Mouse (Mus musculus) heart, postnatal 10 days (tissue): ENCODE measurements around the gene S1pr4. TPM values are rescaled to one million over a fixed set of nuclear protein-coding genes. Genes with fewer than 3 reads are reported as not detected.

Experiments used
- DNase-seq, 2 experiments: peaks; one replicate each; pipeline ENCODE4 v3.0.0; 2021
- intact Hi-C: fragments of 180-260 bp; cut with DNase I; formaldehyde crosslinking; loops from one replicate; pipeline ENCODE4 v1.15.1; 2025
- total RNA-seq, 2 experiments: library from RNA; stranded (reverse); gene quantifications; 2 replicates each; pipeline ENCODE4 v1.2.3; 2021

Gene S1pr4
- total RNA-seq, 2 experiments from 2014 or later: 0.86 to 0.87 TPM

- no peak for DNase-seq
- intact Hi-C loops: no loop called here
These were observed 23.2 kb upstream of the S1pr4 start for GRCm38 (mm10) chr10:81523142-81523541.

- intact Hi-C loops: loop anchor here (2.0 kb wide), 1 partner anchor 31 kb away; no protein-coding TSS in a partner anchor
- no peak for DNase-seq
These were observed 20.0 kb upstream of the S1pr4 start for GRCm38 (mm10) chr10:81519978-81520365.

DNA sequence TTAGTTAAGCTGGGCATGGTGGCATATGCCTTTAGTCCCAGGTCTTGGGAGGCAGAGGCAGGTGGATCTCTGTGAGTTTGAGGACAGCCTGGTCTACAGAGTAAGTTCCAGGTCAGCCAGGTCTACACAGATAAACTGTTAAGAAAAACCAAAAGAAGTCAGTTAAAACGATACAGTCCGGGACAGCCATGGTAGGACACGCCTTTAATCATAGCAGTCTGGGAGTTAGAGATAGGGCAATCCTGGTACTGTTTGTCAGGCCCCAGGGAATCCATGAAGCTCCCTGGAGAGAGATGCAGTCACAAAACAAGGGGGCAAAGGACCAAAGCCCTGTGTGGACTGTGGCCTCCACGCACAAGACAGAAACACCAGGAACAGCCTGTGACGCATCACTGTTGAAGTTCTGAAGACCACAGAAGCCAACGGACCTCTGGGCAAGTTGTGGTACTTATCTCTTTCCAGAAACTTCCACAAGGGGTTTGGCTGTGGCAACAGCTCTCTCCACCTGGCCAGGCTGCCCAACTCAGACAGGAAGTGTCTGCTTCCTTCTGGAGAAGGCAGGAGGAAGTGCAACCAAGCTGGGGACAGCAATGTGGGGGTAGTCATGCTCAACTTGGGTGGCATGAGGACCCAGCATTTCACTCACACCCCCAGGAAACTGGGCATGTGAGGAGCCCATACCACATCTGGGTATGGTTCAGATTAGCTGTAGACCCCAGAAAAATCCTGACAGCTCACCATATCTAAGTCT is 19.5 kb upstream of the S1pr4 start:
- DNase-seq: no peak
- intact Hi-C loops: loop anchor here (2.0 kb wide), 1 partner anchor 31 kb away; no protein-coding TSS in a partner anchor

DNA sequence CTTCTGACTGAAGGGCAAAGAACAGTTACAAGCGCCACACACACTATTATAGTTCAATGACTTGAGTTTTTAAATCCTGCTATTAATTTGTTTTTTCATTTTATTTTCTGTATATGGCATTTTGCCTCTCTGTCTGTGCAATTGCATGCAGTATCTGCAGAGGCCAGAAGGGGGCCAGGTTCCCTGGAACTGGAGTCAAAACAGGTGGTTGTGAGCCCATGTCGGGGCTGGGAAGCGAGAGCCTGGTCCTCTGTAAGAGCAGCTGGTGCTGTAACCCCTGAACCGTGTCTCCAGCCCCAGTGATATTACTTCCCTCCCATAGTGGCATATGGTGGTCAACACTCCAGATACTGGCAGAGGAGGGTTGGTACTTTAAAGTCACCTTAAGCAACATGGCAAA is 18.6 kb upstream of the S1pr4 start:
- intact Hi-C loops: loop anchor here (2.0 kb wide), 1 partner anchor 32 kb away; no protein-coding TSS in a partner anchor
- DNase-seq: peak; percentile 66 to 84

DNA sequence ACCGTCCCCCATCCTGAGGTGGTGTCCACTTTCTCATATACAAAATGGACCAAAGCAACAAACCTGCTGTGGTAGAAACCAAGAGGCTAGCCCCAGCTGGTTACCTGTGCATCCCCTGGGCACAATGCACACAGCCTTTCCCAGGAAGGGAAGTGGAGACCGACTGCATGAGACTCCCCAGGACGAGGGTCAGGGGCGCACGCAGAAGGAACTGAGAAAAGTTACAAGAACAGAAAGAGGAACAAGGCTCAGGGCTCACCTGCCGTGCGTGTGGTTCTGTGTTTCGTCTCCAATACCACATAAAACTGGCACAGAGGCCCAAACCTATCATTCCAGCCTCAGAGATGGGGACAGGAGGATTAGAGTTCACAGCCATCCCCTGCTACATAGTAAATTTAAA is 17.3 kb upstream of the S1pr4 start:
- intact Hi-C loops: no loop called here
- DNase-seq: no peak

GRCm38 (mm10) chr10:81513798-81514197 is 13.9 kb upstream of the S1pr4 start:
- intact Hi-C loops: no loop called here
- no peak for DNase-seq

DNA sequence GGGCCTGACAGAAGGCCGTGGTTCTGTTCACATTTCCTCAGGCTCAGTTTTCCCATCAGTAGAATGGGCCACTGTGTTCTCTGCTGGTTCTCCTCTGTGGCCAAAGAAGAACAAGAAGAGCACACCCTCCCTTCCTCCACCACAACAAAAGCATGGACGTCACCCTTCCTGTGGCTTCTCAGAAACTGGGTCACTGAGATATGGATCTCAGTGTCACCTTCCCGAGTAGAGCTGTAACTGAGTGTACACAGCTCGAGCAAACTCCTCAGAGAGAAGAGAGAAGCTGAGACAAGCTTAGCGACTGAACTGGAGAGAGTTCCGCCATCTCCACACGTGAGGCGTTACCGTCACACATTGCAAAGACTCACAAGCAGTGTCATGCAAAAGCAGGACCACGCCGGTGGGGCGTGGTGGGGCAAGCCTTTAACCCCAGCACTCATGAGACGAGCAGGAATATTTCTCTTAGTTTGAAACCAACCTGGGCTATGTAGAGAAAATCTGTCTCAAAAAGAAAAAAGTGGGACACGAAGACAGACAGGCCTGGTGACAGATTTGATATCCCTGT is 10.4 kb upstream of the S1pr4 start:
- intact Hi-C loops: no loop called here
- no peak for DNase-seq

- no peak for DNase-seq
- intact Hi-C loops: no loop called here
These were observed 8.0 kb upstream of the S1pr4 start for GRCm38 (mm10) chr10:81507691-81508489.

GRCm38 (mm10) chr10:81507095-81507494 is 7.2 kb upstream of the S1pr4 start:
- no peak for DNase-seq
- intact Hi-C loops: no loop called here

GRCm38 (mm10) chr10:81505016-81505664 is 5.2 kb upstream of the S1pr4 start:
- intact Hi-C loops: no loop called here
- DNase-seq: no peak

DNA sequence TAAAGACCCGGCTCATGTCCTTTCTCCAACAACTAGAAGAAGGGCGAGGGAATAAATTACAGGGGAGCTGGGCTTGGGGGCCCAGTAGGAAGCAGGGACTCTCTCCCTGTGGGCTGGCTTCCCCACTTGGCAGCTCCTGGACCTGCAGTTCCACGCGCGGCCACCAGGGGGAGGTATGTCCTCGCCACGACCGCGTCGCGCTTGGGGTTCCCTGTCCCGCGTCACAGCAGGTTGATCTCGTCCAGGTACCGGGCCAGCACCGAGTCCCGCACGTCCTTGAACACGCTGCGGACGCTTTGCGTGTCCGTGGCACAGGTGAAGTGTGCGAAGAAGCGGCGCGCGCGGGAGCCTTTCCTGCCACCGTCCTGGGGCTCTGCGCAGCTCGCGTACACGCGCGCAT is 2.7 kb upstream of the S1pr4 start:
- intact Hi-C loops: loop anchor here (1.0 to 2.0 kb wide), 4 partner anchors 24 to 668 kb away; no protein-coding TSS in a partner anchor

DNA sequence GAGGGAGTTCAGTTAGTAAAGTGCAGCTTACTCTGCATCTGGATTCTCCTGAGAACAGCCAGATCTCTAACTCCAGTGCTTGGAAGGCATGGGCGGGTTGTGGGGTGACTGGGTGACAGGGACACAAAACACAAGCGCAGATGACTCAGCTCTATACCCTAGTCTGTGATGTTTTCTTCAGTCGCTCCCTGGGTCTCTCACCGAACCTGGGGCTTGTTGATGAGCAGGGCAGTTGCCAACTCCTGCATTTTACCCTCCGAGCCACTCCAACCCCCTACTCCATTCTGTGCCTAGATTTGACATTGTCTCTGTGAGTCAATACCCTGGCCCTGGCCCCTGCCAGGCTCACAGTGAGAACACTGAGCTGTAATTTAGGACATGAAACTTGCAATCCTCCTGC is 1.9 kb upstream of the S1pr4 start:
- intact Hi-C loops: loop anchor here (1.0 to 2.0 kb wide), 4 partner anchors 25 to 669 kb away; no protein-coding TSS in a partner anchor

More for the DNA sequence above, 2.7 kb upstream of the S1pr4 start:
- DNase-seq: peak; percentile 89 to 95

DNA sequence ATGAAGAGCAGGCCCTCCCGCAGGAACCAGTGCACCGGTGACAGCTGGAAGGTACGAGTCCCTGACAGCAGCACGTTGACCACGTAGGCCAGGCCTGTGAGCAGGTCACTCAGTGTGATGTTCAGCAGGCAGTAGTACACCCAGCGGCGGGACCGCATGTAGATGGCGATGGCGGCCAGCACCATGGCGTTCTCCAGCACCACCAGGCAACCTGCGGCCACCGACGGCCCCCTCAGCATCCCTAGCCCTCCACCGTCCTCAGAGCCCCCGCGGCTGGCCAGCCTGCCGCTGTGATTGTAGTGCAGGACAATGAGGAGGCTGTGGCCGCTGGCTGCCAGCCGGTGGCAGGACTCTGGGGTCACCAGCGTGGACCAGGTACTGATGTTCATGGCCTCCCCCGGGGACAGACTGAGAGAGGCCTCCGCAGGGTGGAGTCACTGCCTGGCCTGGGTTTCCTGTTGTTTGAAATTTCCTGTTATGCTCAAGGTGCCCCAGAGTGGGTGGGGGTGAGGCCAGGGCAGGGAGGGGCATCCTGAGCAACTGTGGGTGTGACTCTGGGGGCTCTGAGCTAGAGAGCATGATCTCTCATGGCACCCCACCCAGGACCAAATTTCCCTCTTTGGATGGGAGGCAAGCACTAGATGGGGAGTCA is 556 bp downstream of the S1pr4 start:
- intact Hi-C loops: no loop called here
- peak in 1 of 2 experiments; percentile 31 for DNase-seq

More for the DNA sequence above, 1.9 kb upstream of the S1pr4 start:
- DNase-seq: no peak

DNA sequence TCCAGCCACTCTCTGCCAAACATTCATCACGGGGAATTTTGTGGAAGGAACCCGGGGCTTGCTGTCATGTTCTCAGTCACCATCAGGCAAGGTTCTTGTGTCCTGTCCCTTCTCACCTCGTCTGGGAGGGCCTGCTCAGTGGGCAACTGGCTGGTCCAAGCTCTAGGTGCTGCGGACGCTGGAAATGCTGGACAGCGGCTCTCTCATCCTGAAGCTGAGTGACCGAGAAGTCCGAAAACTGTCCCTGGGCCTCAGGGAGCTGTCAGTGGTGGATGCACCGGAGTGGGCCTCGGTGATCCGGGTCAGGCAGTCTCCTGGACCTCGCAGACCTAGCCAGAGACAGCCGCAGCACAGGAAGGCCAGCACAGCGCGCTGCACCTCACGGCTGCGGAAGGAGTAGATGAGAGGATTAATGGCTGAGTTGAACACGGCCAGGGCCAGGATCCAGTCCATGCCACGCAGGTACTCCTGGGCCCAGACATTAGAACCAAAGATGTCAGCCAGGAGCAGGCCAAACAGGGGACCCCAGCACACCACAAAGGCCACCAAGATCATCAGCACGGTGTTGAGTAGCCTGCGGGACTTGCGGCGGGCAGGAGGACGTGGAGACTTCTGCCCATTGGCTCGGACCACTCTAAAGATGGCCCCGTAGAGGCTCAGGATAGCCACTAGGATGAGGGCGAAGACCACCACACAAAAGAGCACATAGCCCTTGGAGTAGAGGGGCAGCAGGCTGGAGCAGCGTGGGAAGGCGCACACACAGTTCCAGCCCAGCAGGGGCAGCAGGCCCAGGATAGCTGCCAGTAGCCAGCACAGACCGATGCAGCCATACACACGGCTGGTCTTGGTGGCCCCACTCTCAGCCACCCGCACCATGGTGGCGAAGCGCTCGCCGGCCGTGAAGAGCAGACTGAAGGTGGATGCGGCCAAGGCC is 1.3 kb downstream of the S1pr4 start:
- intact Hi-C loops: no loop called here
- DNase-seq: no peak

GRCm38 (mm10) chr10:81497401-81498270 is 2.3 kb downstream of the S1pr4 start:
- DNase-seq: no peak
- intact Hi-C loops: no loop called here

DNA sequence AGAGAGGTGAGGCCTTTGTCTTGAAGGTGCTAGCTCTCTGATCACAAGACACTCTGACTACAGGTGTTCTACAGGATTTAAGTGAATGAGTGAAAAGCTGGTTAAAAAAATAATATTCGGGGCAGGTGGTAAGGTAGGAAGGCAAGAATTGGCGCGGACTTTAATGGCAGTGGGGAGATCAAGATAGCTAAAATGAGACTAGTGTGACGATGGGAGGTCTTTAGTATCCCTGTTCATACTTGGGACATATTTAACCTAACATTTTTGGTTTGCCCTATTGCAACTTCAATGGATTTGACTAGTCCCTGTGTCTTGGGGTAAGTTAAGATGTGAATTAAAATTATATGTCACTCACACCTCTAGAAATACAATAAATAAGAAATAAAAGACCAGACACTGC is 3.0 kb downstream of the S1pr4 start:
- intact Hi-C loops: no loop called here
- no peak for DNase-seq

GRCm38 (mm10) chr10:81496264-81496901 is 3.5 kb downstream of the S1pr4 start, which contains the start of gene Ncln:
Gene Ncln, minus strand, starts transcription at chr10:81496392.
- intact Hi-C loops: no loop called here
- DNase-seq: peak; percentile 99
